Mouse (Mus musculus) brain, adult 2 months (tissue): ENCODE data around the gene A830005F24Rik.

Experiments used
- DNase-seq: peaks from one replicate; pipeline ENCODE4 v3.0.0; 2011; ENCODE audit warnings: low read depth, low spot score

A830005F24Rik gene

DNA sequence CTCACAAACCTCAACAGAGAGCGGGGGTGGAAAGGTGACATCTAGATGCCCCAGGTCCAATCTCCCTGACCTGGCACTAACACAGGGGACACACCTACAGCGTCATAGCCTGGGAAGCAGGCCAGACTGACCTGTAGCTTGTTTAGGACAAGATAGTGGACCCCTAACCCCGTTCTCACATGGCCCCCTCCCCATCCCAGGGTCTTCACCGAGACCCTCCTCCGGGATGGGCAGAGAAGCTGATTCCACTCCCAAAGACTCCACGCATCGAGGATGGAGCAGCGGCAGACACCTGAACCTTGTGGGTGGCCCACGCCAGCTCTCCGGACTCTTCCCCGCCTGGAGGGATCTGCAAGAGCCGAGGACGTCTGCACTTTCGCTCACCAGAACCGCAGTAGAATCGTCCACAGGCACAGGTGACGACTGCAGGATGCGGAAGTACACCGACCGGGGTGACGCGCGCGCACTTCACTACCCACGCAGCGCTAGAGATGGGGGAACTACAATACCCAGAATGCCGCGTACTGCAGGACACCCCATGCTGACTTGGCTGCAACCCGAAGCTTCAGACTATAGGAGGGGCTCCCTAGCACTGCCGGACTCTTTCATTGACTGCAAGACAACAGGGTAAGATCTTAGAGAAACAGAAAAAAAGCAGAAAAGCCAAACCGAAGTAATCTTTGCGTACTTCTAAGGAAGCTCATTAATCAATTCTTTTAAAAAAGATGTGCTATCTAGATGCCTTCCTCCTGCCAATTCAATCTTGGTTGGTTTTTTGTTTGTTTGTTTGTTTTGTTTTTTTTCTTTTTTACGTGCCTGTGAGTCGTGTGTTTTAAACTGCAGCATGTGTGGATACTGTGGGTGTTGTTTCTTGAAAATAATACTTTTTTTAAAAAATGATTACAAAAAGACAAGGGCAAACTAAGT, at the start of gene A830005F24Rik, which contains the start of gene Zfp169:
Gene A830005F24Rik (plus strand): TSS at position 568 of the 927 bp plus-strand sequence.
Gene Zfp169 (minus strand): TSS at position 449 of the 927 bp plus-strand sequence.
- DNase-seq, result peak; percentile 98

DNA sequence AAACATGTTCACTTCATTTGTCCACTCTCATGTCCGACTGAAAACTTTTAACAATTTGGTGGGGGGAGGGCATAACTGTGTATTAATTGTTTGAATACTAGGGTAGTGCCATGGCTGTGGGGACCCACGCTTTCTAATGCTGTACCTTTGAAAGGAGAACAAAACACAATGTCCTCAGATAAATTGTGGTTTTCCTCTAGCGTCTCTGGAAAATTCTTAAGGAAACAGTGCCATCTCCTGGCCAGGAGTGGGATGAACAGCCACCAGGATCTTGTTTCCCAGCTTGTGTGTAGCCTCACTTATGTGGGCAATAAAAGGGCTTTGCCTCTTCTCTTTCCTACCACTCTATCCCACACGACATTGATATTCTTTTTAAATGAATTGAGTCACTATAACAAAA, 49.2 kb upstream of the A830005F24Rik start:
- peak; percentile 87 for DNase-seq

DNA sequence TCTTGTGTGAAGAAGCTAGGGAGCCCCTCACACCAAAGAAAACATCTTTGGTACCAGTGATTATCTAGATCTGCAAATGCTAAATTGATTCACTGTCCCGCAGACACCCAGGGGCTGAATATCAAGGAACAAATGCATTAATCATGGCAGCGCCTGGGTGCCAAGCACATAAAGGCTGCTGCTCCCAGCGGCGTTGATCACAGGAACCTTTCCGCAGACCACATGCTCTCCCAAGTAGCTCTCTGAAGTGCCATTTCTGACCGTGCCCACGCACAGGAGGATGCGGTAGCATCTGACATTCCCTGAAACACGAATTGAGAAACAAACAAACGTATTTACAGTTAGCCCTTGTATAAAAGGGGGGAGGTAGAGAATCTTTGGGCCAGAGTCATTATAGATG, 47.2 kb upstream of the A830005F24Rik start:
- DNase-seq, result peak; percentile 17

DNA sequence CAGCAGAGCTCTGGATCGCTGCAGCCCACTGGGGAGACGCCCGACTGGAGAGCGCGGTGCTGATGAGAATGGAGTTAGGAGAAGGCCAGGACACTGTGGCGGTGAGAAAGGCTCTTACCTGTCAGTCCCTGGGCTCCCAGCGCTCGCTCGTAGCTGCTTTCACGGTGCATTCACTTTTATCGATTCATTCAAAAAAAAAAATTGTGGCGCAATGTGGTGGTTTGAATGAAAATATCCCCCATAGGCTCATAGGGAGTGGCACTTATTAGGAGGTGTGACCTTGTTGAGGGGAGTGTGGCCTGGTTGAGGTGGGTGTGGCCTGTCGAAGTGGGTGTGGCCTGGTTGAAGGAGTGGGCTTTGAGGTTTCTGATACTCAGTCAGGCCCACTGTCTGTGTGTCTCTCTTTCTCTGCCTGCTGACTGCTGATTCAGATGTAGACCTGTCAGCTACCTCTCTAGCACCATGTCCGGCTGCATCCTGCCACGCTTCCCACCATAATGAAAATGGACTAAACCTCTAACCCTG, 44.7 kb upstream of the A830005F24Rik start:
- no peak for DNase-seq

DNA sequence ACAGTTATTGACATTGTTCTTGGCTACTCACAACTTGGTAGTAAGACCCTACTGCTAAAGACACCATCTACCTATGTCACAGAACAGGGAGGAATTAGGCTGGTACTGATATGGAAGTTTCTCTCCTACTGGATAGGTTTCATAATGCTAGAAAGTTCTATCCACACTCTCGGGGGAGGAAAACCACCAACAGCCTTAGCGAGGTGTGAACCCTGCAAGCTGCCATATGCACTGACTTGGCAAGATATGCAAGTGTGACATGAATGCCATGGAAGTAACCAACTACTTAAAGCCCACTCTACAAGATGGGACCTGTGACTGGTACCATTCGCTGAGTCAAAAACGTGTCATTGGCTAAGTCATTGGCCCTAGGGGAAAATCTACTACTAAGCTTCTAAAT, 29.8 kb upstream of the A830005F24Rik start:
- peak; percentile 56 for DNase-seq

DNA sequence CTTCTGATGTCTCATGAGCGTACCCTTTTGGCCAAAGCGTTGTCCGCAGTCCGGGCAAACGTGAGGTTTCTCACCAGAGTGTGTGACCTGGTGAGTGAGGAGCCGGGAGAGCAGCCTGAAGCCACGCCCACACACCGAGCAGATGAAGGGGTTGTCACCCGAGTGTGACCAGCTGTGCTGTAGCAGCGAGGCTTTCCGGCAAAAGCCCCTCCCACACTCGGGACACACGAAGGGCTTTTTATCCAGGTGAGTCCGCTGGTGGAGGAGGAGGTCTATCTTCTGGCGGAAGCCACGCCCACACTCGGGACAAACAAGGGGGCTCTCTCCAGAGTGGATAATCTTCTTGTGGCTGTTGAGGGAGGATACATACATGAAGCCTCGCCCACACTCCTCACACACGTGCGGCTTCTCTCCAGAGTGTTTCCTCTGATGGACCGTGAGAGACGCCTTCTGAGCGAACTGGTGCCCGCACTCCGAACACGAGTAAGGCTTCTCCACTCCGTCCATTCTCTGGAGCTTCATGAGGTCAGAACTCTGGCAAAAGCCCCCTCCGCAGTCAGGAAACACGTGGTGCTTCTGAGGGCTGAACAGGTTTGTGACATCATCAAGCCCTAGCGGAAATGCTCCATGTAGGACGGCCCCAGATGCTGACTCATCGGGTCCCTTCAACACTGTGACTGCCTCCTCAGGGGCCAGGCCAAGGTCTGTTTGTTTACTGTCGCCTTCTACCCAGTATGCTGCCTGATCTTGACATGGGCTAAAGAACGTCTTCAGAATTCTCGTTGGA, 22.8 kb upstream of the A830005F24Rik start:
- no peak for DNase-seq

DNA sequence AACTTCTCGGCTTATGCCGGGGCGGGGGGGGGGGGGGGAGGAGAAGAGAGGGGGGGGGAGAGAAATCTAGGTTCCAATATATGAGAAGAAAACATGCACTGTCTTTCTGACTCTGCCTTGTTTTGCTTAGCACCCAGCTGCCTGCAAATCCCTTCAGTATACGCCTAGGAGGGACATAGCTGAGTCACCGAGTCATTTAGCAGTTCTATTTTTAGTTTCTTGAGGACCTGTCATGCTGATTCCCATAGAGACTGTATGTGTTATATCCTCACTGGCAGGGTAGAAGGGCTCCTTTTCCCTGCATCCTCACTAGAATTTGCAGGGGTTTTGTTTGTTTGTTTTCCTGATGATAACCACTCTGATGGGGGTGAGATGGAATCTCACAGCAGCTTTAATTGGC, 20.2 kb upstream of the A830005F24Rik start:
- DNase-seq, result peak; percentile 84

DNA sequence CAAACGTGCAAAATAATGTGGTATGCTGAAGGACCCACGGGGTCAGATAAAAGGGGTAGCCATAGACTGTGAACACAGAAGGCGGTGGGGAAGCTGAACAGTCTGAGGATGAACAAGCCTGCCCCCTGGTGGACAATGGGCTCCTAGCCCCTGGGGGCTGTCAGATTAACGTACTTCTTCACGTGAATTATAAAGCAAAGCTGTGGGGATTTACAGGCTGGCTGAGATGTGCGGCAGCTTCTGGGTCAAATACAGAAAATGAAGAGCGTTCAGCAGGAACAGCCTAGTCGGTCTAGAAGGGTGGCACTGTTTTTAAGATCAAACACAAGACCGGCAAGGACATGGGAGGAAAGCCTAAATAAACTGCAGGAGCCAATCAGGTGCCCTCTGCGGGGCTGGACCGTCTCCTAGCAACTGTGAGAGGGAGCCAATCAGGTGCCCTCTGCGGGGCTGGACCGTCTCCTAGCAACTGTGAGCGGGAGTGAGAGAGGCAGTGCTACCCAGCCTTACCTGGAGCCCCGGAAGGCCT, 15.6 kb upstream of the A830005F24Rik start:
- peak; percentile 91 for DNase-seq

DNA sequence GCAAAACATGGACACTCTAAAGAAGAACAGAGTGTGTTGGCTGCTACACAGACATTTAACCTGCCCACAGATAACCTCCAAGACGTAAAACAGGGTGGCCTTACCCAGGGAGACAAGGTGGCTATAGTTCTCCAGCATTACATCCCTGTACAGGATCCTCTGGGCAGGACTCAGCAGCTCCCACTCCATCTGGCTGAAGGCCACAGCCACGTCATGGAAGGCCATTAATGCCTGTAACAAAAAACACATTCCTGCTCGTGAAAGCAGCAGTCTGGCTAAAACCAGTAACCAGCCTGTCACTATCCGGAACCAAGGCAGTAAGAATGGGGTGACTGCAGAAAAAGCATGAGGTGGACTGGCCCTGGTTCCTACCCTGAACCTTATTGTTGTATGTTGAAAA, 14.7 kb upstream of the A830005F24Rik start:
- DNase-seq, result no peak

DNA sequence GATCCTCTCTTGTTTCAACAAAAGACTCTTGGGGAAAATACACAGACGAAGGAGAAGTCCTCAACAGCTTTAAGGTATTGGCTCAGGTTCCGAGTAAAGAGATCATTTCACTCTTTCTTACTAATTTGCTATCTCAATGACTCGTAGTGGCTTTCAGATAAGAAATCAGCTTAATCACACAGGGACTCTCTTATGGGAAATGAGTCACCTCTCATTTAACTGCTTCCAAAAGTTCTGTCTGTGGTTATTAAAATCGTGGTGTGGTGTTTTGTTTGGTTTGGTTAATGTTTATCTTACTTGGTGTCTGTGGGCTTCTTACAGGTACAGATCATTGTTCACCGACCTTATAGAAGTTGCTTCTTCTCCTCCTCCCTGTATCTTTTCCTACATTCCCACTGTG, 10.9 kb upstream of the A830005F24Rik start:
- DNase-seq, result no peak

DNA sequence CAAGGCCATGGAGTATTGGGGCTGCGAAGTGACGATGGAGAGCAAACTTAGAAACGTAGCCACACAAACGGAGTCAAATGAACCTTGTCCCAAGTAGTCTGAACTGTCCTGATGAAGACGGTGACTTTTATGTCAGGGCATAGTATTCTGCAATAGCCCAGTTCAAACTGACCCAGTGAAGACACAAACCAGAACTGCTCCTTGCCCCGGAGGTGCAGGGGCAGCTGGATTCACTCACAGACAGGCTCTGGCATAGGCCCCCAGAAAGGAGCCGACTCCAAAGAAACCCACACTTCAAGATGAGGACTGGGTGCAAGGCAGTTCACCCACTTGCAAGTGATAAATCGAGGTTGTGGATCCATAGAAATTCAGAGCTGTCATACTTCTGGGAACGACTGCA, 4.7 kb upstream of the A830005F24Rik start:
- no peak for DNase-seq

DNA sequence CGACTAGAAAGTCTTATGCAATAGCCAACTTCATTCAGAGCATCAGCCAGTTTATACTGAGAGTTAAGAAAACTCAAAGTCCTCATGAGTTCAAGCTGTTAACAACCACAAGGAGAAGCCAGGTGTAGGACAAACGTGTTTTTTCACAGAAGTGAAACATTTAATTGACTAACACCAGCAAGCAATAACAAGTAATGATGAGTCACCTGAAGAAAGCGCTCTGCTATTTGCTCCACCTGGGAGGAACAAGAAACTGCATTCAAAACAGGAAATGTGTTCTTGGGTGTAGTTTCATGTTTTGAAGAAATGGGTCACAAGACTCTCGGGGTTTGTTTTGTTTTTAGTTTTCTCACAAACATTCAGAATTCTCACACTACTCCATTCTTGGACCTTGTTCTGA, 2.5 kb downstream of the A830005F24Rik start:
- DNase-seq, result no peak

DNA sequence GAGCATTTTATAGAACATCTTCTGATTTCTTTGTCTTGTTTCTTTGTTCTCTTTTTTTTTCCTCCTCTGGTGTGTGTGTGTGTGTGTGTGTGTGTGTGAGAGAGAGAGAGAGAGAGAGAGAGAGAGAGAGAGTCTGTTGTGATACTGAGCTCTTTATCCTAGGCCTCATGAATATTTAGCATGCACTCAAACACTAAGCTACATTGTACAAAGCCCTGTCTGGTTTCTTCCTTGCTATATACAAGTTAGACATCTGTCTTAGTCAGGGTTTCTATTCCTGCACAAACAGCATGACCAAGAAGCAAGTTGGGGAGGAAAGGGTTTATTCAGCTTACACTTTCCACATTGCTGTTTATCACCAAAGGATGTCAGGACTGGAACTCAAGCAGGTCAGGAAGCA, 5.8 kb downstream of the A830005F24Rik start:
- DNase-seq, result peak; percentile 51

DNA sequence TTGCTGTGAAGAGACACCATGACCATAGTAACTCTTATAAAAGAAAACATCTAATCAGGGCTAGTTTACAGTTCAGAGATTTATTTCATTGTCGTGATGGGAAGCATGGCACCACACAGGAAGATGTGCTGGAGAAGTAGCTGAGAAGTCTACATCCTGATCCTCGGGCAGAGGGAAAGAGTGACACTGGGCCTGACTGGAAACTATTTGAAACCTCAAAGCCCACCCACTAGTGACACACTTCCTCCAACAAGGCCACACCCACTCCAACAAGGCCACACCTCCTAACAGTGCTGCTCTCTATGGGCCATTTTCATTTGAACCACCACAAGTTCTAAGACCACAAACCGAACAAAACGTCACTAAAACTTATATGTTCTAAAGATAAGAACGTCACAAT, 12.4 kb downstream of the A830005F24Rik start:
- DNase-seq, result no peak

DNA sequence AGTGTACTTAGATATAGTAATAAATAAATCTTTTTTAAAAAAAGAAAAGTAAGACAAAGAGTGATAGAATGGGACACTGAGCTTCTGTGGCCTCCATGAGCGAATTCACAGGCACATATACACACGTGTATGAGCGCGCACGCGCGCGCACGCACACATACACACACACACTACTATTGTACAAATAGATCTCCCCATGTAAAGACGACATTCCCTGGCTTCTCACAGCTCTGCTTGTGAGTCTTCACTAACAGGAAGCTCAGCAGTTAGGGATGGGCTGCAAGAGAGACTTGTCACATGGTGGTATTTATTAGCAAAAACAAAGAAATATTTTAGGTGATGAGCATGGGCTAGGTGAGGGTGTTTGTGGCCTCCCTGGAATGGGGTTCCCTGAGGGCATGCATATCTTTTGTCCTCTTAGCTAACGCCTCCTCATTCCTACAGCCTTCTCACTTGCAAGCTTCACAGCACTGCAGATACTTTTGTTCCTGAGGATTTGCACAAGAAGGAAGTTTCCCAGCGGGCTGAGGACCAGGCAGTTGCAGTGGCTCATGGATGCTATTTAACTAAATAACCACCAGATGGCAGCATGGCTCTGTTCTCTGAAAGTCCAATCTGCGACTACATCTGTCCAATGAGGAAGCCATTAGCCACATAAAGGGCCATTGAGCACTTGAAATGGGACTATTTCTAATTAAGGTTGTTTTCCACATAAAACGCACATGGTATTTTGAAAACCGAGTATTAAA, 14.9 kb downstream of the A830005F24Rik start:
- peak; percentile 93 for DNase-seq

DNA sequence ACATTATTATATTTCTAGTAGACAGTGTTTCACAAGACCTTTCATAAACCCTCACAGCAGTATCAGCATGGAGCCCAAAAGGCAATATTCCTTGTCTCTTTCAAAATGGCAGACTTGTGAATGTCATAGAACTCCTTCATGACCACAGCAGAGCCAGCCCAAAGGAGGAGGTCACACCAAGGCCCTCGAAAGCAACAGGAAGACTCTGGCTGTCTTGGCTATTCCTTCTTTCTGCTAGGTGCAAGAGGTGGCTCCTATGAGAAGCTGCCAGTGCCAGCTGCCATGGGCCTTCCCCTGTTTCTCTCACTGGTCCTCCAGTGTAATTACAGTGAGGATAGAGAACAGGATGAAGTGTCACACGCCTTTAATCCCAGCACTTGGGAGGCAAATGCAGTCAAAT, 15.7 kb downstream of the A830005F24Rik start:
- DNase-seq, result no peak

DNA sequence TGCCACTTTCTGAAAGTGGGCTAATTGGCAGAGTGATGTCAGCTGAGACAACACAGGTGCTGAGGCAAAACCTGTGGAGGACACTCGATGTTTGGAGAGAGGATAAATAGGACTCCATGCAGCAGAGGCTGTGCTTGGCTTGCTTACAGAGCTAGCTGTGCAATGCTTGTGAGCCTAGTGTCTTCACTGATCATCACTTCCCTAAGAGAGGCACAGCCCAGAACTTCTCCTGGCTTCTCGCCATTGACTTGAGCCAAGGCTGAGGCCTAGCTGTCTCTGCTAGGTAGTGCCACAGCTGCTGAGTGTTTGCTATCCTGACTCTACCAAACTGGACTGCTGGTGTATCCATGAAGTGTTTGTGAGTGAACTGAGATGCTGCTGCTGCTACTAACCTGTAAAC, 17.3 kb downstream of the A830005F24Rik start:
- DNase-seq, result peak; percentile 35

DNA sequence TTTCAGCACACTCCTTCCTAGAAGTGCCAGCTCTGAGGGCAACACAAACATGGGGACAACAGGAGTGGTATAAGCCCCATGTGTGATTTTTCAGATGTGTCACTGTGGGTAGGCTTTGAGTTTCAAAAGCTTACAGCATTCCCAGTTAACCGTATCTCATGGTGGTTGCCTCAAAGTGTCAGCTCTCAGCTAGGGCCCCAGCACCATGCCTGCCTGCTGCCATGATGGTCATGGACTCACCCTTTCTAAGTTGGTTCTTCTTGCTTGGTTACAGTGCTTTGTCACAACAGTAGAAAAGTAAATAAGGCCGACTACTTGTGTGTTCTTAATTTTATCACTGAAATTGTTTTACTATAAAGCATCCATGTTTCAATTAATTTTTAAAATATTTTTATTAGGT, 18.1 kb downstream of the A830005F24Rik start:
- no peak for DNase-seq

DNA sequence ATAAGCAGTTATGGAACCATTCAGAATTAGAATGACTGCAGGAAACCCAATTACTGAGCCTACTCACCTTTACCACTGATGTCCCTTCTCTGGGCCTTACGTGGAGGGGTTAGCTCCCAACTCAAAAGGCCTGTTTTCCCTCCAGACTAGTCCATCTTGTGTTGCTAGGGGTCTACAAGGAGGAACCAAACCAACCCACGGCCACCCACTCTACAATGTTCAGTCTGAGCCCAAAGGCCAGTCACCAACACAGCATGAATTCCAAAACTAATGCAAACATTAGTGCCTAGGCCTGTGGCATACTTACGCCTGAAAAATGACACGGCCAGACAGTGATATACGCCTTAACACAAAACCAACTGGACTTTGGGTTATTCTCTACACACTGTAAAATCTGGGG, 20.1 kb downstream of the A830005F24Rik start:
- DNase-seq, result no peak

DNA sequence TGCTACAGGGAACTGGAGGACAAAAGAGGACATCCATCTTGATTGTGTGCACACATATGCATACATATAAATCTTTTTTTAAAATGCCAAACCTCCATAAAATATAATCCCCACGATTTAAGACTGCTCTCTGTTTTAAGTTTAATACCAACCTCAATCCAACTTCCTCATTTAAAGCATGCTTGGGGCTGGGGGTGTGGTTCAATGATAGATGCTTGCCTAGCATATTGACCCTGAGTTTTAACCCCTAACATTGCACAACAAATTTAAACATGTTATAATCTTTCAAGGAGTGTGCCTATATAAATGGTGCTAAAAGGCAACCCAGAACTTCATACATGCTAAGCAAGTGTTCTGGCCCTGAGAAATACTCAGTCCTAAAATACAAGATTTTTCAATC, 27.1 kb downstream of the A830005F24Rik start:
- DNase-seq, result no peak

DNA sequence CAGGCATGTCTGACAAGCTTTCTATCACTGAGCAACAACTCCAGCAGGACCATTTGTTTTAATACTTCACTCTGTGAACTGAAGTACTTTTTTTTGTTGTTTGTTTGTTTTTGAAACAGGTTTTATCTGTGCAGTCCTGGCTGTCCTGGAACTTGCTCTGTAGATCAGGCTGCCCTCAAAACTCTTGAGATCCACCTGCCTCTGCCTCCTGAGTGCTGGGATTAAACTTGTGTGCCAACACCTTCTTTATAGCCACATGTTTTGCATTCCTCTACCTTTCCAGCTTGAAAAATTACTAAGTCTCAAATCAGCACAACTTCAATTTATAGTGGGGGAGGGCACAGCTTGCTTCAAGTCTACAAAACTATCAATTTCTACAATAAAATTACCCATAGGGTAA, 31.0 kb downstream of the A830005F24Rik start:
- DNase-seq, result no peak
